Mouse (Mus musculus): Measurements from ENCODE around the gene Srp54a. TPM values are rescaled to one million over a fixed set of nuclear protein-coding genes. Genes with fewer than 3 reads are reported as not detected.
"Not testable (repeated sequence)": the region's sequence is repeated elsewhere in the genome, so short reads cannot be mapped to it uniquely, and the experiment has no call there.

Gene Srp54a
- polyA plus RNA-seq, 1 experiment from 2014 or later, result 165 TPM

DNA sequence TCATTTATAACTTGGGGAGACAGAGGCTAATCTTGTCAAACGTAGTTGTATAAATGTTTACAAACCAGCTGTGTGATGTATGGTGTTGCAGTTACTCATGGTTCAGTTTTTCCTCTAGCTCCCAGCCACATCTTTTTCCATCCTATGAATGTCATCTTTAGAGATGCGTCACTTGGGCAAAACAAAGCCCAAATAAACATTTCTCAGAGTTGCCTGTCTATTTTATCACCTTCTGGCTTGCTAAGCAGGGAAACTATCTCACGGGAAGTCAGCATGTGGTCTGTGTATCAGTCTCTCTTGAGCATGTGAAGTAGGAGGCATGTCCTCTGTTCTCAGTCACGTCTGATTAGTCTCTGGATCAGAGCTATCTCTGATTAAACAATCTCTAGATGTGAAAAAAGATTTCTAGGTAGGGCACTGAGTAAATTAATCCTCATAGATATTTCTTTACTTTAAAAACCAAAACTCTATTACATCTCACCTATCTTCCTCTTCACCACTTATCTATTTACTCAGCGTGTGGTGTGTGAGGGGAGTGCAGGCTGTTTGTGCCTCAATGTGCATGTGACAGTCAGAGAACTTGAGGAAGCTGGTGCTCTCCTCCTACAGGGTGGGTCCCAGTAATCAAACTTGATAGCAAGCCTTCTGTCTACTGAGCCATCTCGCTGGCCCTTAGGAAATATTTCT lies 19.7 kb upstream of the Srp54a start:
- no peaks in the 10 kb centered on the region for H3K27me3 ChIP-seq
- 80% methylated on average over 6 of the region's 6 CpGs for WGBS
- no peaks in the 10 kb centered on the region for H3K4me1 ChIP-seq
- H3K9ac ChIP-seq, result no peak overlapping the region
- H3K9me3 ChIP-seq (replicated peaks), result no peaks in the 10 kb centered on the region
- ATAC-seq (ENCODE audit: insufficient number of reproducible peaks, low FRiP score, low TSS enrichment, low read depth), result no peak
- H3K4me3 ChIP-seq (replicated peaks), result no peak overlapping the region
- peaks cover 16% of the 10 kb centered on the region; the same call in 1 of the 2 replicates for H3K36me3 ChIP-seq
- no peak overlapping the region for H3K4me2 ChIP-seq (replicated peaks)
- no peak overlapping the region for H3K27ac ChIP-seq (replicated peaks)

DNA sequence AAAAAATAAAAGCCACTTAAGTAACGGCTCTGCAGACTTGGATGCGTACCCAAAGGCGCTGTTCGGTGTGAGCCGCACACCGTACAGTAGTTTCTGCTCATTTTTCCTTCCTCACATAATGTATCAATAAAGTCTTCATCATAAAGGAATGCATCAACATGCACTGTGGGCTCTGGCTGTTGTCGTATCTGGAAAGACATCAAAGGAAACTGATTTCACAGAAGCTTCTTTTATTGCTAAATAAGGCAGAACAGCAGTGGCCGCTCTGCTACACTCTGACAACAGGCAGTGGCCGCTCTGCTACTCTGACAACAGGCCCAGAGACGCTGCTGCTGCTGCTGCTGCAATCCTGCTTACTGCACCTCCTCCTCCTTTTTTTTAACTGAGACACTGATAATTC lies 19.1 kb upstream of the Srp54a start:
- H3K4me1 ChIP-seq, result no peaks in the 10 kb centered on the region
- H3K36me3 ChIP-seq, result peaks cover 16% of the 10 kb centered on the region; the same call in 1 of the 2 replicates
- no peaks in the 10 kb centered on the region for H3K9me3 ChIP-seq (replicated peaks)
- no peak overlapping the region for H3K9ac ChIP-seq
- WGBS, result 52% methylated on average over 10 of the region's 10 CpGs
- no peak overlapping the region for H3K27ac ChIP-seq (replicated peaks)
- no peak overlapping the region for H3K4me2 ChIP-seq (replicated peaks)
- no peak overlapping the region for H3K4me3 ChIP-seq (replicated peaks)
- no peaks in the 10 kb centered on the region for H3K27me3 ChIP-seq
- no peak for ATAC-seq (ENCODE audit: insufficient number of reproducible peaks, low FRiP score, low TSS enrichment, low read depth)

DNA sequence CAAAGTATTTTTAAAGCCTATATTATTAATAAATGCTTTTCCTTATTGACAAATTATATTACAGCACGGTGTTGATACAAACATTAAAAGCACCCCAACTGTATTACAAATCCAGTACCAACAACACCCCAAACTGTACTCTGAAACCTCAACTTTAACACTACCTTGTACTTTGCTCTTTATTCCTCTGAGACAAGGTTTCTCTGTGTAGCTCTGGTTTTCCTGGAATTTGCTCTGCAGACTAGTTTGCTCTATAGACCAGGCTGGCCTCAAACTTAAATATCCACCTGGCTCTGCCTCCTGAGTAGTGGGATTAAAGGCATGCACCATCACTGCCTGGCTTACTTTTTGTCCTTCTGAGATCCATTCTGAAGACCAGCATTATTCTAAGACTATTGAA lies 17.9 kb upstream of the Srp54a start:
- ATAC-seq (ENCODE audit: insufficient number of reproducible peaks, low FRiP score, low TSS enrichment, low read depth), result no peak
- H3K27ac ChIP-seq (replicated peaks), result no peak overlapping the region
- H3K4me3 ChIP-seq (replicated peaks), result no peak overlapping the region
- H3K9me3 ChIP-seq (replicated peaks), result no peaks in the 10 kb centered on the region
- H3K9ac ChIP-seq, result no peak overlapping the region
- H3K4me1 ChIP-seq, result no peaks in the 10 kb centered on the region
- peaks cover 13% of the 10 kb centered on the region; the same call in 1 of the 2 replicates for H3K36me3 ChIP-seq
- no peaks in the 10 kb centered on the region for H3K27me3 ChIP-seq
- WGBS, result 92% methylated on average over 1 of the region's 1 CpGs
- H3K4me2 ChIP-seq (replicated peaks), result no peak overlapping the region

DNA sequence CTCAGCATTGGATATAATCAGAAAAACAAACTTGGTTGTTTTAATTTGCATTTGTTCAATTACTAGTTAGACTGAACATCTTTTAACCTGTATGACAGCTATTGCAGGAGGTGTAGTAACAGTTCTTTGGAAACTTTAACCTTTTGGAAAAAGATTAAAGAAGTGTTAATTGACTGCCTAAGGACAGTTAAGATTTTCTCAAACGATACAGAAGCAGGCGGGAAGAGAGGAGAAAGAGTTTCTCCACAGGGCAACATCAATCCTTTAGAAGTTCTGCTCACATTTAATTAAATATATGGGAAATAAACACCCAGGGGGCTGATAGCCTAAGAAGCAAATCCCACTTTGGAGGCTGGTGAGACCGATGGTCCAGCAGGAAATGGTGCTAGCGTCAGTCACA lies 7.6 kb upstream of the Srp54a start:
- H3K4me3 ChIP-seq (replicated peaks), result no peak overlapping the region
- H3K9ac ChIP-seq, result no peak overlapping the region
- H3K27ac ChIP-seq (replicated peaks), result no peak overlapping the region
- no peaks in the 10 kb centered on the region for H3K27me3 ChIP-seq
- 42% methylated on average over 4 of the region's 4 CpGs for WGBS
- H3K4me1 ChIP-seq, result 0 out of 2 replicates have a peak, but pooled peaks cover 3% of the 10 kb centered on the region
- H3K36me3 ChIP-seq, result no peaks in the 10 kb centered on the region
- H3K9me3 ChIP-seq (replicated peaks), result no peaks in the 10 kb centered on the region
- H3K4me2 ChIP-seq (replicated peaks), result no peak overlapping the region
- ATAC-seq (ENCODE audit: insufficient number of reproducible peaks, low FRiP score, low TSS enrichment, low read depth), result no peak

DNA sequence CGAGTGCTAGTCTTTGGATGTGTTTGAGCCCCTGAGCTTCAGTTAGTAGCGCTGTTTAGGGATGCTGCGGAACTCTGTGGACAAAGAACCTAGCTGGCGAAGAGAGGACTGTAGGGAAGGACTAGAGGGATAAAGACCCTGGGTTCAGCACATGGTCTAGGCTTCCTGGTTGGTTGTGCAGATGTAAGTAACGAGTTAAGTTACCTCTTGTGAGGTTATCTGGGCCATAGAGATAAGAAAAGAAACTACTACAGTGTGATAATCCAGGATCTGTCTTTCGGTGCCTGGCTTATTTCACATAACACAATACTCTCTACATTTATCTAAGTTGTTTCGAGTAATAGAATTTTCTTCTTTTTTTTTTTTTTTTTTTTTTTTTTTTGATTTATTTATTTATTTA lies 6.4 kb upstream of the Srp54a start:
- 95% methylated on average over 7 of the region's 7 CpGs for WGBS

DNA sequence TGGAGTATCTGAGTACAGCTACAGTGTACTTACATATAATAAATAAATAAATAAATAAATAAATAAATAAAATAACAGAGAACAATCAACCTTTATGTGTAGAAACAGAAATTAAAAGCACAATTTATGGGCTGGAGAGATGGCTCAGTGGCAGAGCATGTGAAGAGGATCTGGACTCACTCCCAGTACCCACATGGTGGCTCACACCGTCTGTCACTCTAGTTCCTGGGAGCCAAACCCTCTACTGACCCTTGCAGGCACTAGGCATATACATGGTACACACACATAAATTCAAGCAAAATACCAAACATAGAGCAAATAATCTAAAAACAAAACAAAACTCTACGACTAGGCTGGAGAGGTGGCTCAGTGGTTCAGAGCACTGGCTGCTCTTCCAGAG lies 4.8 kb upstream of the Srp54a start:
- H3K9me3 ChIP-seq (replicated peaks), result no peaks in the 10 kb centered on the region
- H3K36me3 ChIP-seq, result no peaks in the 10 kb centered on the region
- H3K4me2 ChIP-seq (replicated peaks), result no peak overlapping the region
- ATAC-seq (ENCODE audit: insufficient number of reproducible peaks, low FRiP score, low TSS enrichment, low read depth), result no peak
- 94% methylated on average over 2 of the region's 2 CpGs for WGBS
- H3K9ac ChIP-seq, result no peak overlapping the region
- no peak overlapping the region for H3K4me3 ChIP-seq (replicated peaks)
- H3K4me1 ChIP-seq, result peaks cover 3% of the 10 kb centered on the region; the same call in 1 of the 2 replicates
- H3K27ac ChIP-seq (replicated peaks), result no peak overlapping the region
- no peaks in the 10 kb centered on the region for H3K27me3 ChIP-seq

More for the DNA sequence above, 6.4 kb upstream of the Srp54a start:
- H3K4me2 ChIP-seq (replicated peaks), result no peak overlapping the region
- no peaks in the 10 kb centered on the region for H3K9me3 ChIP-seq (replicated peaks)
- no peak overlapping the region for H3K9ac ChIP-seq
- peaks cover 3% of the 10 kb centered on the region; the same call in 1 of the 2 replicates for H3K4me1 ChIP-seq
- H3K36me3 ChIP-seq, result no peaks in the 10 kb centered on the region
- no peak overlapping the region for H3K27ac ChIP-seq (replicated peaks)
- no peak overlapping the region for H3K4me3 ChIP-seq (replicated peaks)
- H3K27me3 ChIP-seq, result no peaks in the 10 kb centered on the region
- ATAC-seq (ENCODE audit: insufficient number of reproducible peaks, low FRiP score, low TSS enrichment, low read depth), result no peak

DNA sequence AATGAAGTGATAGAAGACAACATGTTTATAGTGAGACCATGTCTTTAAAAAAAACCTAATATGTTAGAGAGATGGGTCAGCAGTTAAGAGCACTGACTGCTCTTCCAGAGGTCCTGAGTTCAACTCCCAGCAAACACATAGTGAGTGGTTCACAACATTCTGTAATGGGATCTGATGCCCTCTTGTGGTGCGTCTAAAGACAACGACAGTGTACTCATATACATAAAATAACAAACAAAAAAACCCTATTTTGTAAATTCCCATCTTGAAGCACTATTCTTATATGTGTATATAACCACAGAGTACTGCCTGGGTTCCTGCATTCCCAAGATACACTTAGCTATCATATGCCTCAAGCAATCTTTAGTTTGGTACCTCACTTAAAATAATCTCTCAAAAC lies 1.4 kb upstream of the Srp54a start:
- 40% methylated on average over 2 of the region's 2 CpGs for WGBS
- not testable (repeated sequence) for H3K4me1 ChIP-seq; H3K9me3 ChIP-seq (replicated peaks); H3K27ac ChIP-seq (replicated peaks); H3K27me3 ChIP-seq; H3K9ac ChIP-seq; H3K4me2 ChIP-seq (replicated peaks); H3K4me3 ChIP-seq (replicated peaks); H3K36me3 ChIP-seq; ATAC-seq (ENCODE audit: insufficient number of reproducible peaks, low FRiP score, low TSS enrichment, low read depth)

DNA sequence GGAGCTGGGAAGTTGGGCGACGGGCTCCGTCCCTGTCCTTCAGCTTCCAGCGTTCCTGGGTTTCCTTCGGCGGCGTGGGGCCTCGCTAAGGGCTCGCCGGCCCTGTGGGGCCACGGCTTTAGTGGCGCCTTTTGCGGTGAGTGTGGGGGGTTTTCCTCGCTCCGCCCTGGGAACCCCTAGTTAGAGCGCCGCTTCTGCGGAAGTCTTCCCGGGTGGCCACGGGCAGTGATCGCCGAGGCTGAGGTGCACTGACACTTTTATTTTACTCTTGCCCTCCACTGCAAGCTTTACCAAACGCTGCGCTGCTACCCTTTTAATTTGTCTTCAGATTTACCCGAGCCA lies 510 bp downstream of the Srp54a start:
- not testable (repeated sequence) for H3K36me3 ChIP-seq; H3K4me1 ChIP-seq; H3K27me3 ChIP-seq; ATAC-seq (ENCODE audit: insufficient number of reproducible peaks, low FRiP score, low TSS enrichment, low read depth); H3K9me3 ChIP-seq (replicated peaks)
- peak overlapping the region; percentile 35 for H3K4me2 ChIP-seq (replicated peaks)
- H3K27ac ChIP-seq (replicated peaks), result peak overlapping the region; percentile 93
- H3K9ac ChIP-seq, result peak overlapping the region; percentile 71
- under 1% methylated on average over 25 of the region's 25 CpGs for WGBS
- peak overlapping the region; percentile 72 for H3K4me3 ChIP-seq (replicated peaks)

DNA sequence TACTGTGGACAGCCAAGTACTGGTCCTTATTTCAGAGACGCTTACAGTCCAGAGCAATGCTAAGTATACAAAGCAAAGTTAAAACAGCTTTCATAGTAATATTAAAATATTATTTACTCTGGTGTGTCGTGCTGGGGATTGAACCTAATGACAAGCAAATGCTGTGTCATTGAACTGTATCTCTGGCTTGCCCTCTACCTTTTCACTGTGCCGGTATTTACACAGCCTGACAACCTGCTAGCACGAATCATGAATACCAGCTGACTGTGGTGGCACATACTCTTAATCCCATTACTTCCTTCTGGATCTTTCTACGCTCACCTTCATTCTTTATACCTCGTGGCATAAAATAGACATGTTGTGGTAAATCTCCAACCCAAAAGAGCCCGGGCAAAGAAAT lies 12.1 kb downstream of the Srp54a start:
- H3K27me3 ChIP-seq; H3K4me3 ChIP-seq (replicated peaks); H3K4me1 ChIP-seq; H3K27ac ChIP-seq (replicated peaks); H3K9ac ChIP-seq; H3K36me3 ChIP-seq; ATAC-seq (ENCODE audit: insufficient number of reproducible peaks, low FRiP score, low TSS enrichment, low read depth); H3K9me3 ChIP-seq (replicated peaks); H3K4me2 ChIP-seq (replicated peaks): not testable (repeated sequence)
- WGBS, result 75% methylated on average over 1 of the region's 7 CpGs

DNA sequence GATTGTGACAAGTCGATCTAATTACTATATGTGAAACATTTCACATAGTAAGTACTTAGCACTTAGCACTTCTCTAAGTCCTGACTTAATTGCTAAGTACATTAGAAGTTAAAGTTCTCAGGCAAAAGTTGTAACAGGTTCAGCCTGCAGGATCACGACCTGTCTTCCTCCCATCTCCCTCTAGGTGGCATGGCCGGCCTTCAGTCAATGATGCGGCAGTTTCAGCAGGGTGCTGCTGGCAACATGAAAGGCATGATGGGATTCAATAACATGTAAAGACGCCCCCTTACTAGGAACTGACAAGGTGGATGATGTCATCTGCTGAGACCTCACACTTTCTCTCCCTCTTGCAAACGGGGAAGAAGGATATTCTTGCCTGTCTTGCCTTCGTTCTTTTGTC lies 32.6 kb downstream of the Srp54a start:
- not testable (repeated sequence) for ATAC-seq (ENCODE audit: insufficient number of reproducible peaks, low FRiP score, low TSS enrichment, low read depth); H3K36me3 ChIP-seq; H3K4me3 ChIP-seq (replicated peaks); H3K27ac ChIP-seq (replicated peaks); H3K9ac ChIP-seq; H3K4me2 ChIP-seq (replicated peaks); H3K4me1 ChIP-seq; H3K9me3 ChIP-seq (replicated peaks); H3K27me3 ChIP-seq
- no CpG with 5 or more reads among the region's 7 CpGs for WGBS

DNA sequence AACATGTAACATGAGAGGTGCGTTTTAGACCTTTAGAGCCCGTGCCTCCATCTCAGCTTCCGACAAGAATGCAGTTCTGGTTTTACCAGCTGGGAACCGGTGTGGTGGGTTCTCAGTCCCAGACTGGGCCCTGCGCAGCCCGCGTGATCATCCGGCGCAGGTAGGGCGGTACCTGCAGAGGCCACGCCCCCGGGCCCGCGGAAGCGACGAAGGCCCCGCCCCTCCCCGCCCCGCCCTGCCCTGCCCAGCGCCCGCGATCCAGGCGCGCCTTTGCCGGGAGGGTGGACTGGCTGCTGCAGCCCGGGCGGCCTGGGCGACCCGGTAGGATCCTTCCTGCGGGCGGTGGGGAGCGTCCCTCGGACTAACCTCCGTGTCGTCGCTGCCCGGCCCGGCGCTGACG lies 44.2 kb downstream of the Srp54a start, which contains the start of gene Fam177a:
TSS of gene Fam177a (plus strand) at position 228 of the 400 bp plus-strand sequence.
- not testable (repeated sequence) for H3K9ac ChIP-seq; H3K27me3 ChIP-seq; H3K4me3 ChIP-seq (replicated peaks); H3K27ac ChIP-seq (replicated peaks); H3K4me2 ChIP-seq (replicated peaks); H3K4me1 ChIP-seq; H3K36me3 ChIP-seq; H3K9me3 ChIP-seq (replicated peaks)
- peak; percentile 98 for ATAC-seq (ENCODE audit: insufficient number of reproducible peaks, low FRiP score, low TSS enrichment, low read depth)
- no CpG with 5 or more reads among the region's 40 CpGs for WGBS

DNA sequence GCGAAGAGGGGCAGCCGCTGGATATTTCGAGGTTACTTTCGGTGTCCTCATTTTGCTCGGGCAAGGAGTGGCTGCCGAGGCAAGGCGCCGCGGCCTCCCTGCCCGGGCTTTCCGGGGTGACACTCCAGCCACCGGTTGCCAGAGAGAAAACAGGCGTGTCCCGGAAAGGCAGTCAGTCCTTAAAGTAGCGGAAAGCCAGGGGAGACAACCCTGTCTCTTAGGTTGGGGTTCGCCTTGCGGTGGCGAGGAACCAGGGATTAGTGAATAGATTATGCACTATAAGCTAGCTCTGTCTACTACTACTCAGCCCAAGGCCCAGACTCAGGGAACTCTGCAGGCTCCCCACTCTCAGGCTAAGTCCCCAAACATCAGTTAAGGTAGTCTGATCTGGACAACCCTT lies 44.7 kb downstream of the Srp54a start:
- not testable (repeated sequence) for H3K9me3 ChIP-seq (replicated peaks); H3K27me3 ChIP-seq; H3K4me2 ChIP-seq (replicated peaks); H3K9ac ChIP-seq; H3K27ac ChIP-seq (replicated peaks); H3K4me3 ChIP-seq (replicated peaks); H3K4me1 ChIP-seq; H3K36me3 ChIP-seq
- WGBS, result no CpG with 5 or more reads among the region's 18 CpGs
- peak; percentile 27; the same call in 1 of the 2 replicates for ATAC-seq (ENCODE audit: insufficient number of reproducible peaks, low FRiP score, low TSS enrichment, low read depth)

All from embryonic facial prominence, embryonic 15.5 days (tissue).